ENCODE assay signal across 13 mouse cellular contexts in genomic region chr7:121469435-121469834, GRCm38 (mm10).
A peak's percentile ranks its signal among the peaks of the same experiment; 100 is the strongest.
DNase-seq lines count a peak whose midpoint lies in the region; ATAC-seq lines count a peak whose summit lies in the region.
"Had no signal": no experiment of that assay in that cellular context is flagged by ENCODE, and none has a peak within 500 bp of the region (broad histone marks: within the 10 kb centered on the region; RNA-seq: fewer than 3 reads in every experiment).

No protein-coding gene starts in this region.

- no peak overlapping the region for H3K27ac ChIP-seq in heart, embryonic 10.5 days
- no peak overlapping the region for H3K27ac ChIP-seq in neural tube, embryonic 15.5 days (replicated peaks)
- H3K27ac ChIP-seq: embryonic facial prominence, embryonic 15.5 days; heart, embryonic 15.5 days; midbrain, embryonic 15.5 days had no signal

- H3K4me2 ChIP-seq in neural tube, embryonic 15.5 days = no peak overlapping the region
- H3K4me2 ChIP-seq: embryonic facial prominence, embryonic 15.5 days; heart, embryonic 15.5 days; midbrain, embryonic 15.5 days had no signal

- whole genome bisulfite sequencing in heart, embryonic 10.5 days = 47% methylated on average over 3 of the region's 3 CpGs
- WGBS in neural tube, embryonic 15.5 days = 68% methylated on average over 3 of the region's 3 CpGs

- H3K9ac ChIP-seq in neural tube, embryonic 15.5 days (replicated peaks) = no peak overlapping the region
- H3K9ac ChIP-seq: embryonic facial prominence, embryonic 15.5 days; heart, embryonic 15.5 days; midbrain, embryonic 15.5 days had no signal

- no peaks in the 10 kb centered on the region for H3K36me3 ChIP-seq in heart, embryonic 10.5 days
- H3K36me3 ChIP-seq in neural tube, embryonic 15.5 days = no peaks in the 10 kb centered on the region
- H3K36me3 ChIP-seq: embryonic facial prominence, embryonic 15.5 days; G1E; heart, embryonic 15.5 days; midbrain, embryonic 15.5 days had no signal

- no peak overlapping the region for H3K4me3 ChIP-seq in heart, embryonic 10.5 days
- H3K4me3 ChIP-seq in neural tube, embryonic 15.5 days (replicated peaks) = no peak overlapping the region
- H3K4me3 ChIP-seq: embryonic facial prominence, embryonic 15.5 days; heart, embryonic 15.5 days; midbrain, embryonic 15.5 days had no signal

- DNase-seq in heart, adult 9 months (ENCODE audit: low spot score in 2 of 2) = peak; percentile 31 to 51
- no peak for DNase-seq in heart, embryonic 10.5 days (ENCODE audit: low spot score)
- peak; percentile 42 to 45 for DNase-seq in kidney, postnatal 25 days
- no peak for DNase-seq in thymus, postnatal 4 days
- no peak for DNase-seq in right cerebral cortex, postnatal 14 days
- DNase-seq: left cerebral cortex, postnatal 4 days had no signal

- no peaks in the 10 kb centered on the region for H3K27me3 ChIP-seq in heart, embryonic 10.5 days (ENCODE audit: insufficient read depth, poor library complexity, severe bottlenecking)
- H3K27me3 ChIP-seq in neural tube, embryonic 15.5 days (replicated peaks) = no peaks in the 10 kb centered on the region
- H3K27me3 ChIP-seq: embryonic facial prominence, embryonic 15.5 days; heart, embryonic 15.5 days; midbrain, embryonic 15.5 days had no signal

- no peaks in the 10 kb centered on the region for H3K9me3 ChIP-seq in heart, embryonic 10.5 days
- no peaks in the 10 kb centered on the region for H3K9me3 ChIP-seq in neural tube, embryonic 15.5 days (replicated peaks)
- H3K9me3 ChIP-seq: embryonic facial prominence, embryonic 15.5 days; G1E; heart, embryonic 15.5 days; midbrain, embryonic 15.5 days had no signal

- ATAC-seq in granulocyte monocyte progenitor cell, adult 5-6 weeks (replicated peaks; ENCODE audit: poor library complexity, severe bottlenecking) = peak; percentile 53
- peak; percentile 96 for ATAC-seq in neutrophil, adult 5-6 weeks (ENCODE audit: extremely low read depth, insufficient number of reproducible peaks, low FRiP score, poor library complexity, severe bottlenecking)
- no peak for ATAC-seq in neural tube, embryonic 15.5 days (ENCODE audit: low FRiP score)
- ATAC-seq: midbrain, embryonic 15.5 days had no signal

- H3K4me1 ChIP-seq in heart, embryonic 10.5 days = no peaks in the 10 kb centered on the region
- peaks cover 5% of the 10 kb centered on the region; the same call in 1 of the 2 replicates for H3K4me1 ChIP-seq in neural tube, embryonic 15.5 days
- H3K4me1 ChIP-seq: midbrain, embryonic 15.5 days had no signal

Comparison
In these comparisons a context has a peak if more than half of its experiments do, and no peak if none do; other contexts are left out.
1. DNase-seq: peak in heart, adult 9 months (2 of 2) and kidney, postnatal 25 days (2 of 2); none in heart, embryonic 10.5 days (single experiment), thymus, postnatal 4 days (single experiment) and right cerebral cortex, postnatal 14 days (single experiment).